Mouse (Mus musculus): ENCODE results near the gene Gm10309.

DNA sequence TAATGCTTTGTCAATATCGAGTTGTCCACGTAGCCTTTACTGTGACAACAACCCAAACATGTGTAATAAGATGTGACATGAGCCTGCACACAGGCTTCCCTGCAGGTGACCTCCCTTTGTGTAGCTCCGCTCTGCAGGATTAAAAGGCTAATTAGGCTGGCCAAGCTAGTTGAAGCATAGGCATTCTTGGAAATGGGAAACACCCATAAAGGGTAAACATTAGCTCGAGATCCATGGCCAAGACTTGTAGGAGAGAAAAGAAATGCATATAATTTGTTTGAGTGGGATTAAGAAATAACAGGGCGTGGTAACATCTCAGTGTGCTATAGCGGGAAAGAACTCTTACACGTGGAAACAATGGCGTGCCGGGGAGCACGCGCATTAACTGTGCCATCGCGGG, 39.2 kb downstream of the Gm10309 start:
- TF ChIP-seq POLR2A (IDR thresholded peaks at IDR 0.05; ENCODE audit: insufficient read depth, low read length) (no peak), CTCF (IDR thresholded peaks at IDR 0.05; ENCODE audit: low read depth, low read length) (no peak)

Measured in ES-Bruce4 (cell line).